Mouse (Mus musculus) forelimb bud, embryonic 11.5 days (tissue): Measurements from ENCODE around the gene Abca14.

Experiments used
- DNase-seq: peaks from one replicate; pipeline ENCODE4 v3.0.0-alpha.2; 2012; ENCODE audit warnings: low read depth, low spot score

The Abca14 gene

GRCm38 (mm10) chr7:120203789-120204188, at the start of gene Abca14:
Gene Abca14, plus strand, starts transcription at chr7:120203961.
- DNase-seq: peak; percentile 71

DNA sequence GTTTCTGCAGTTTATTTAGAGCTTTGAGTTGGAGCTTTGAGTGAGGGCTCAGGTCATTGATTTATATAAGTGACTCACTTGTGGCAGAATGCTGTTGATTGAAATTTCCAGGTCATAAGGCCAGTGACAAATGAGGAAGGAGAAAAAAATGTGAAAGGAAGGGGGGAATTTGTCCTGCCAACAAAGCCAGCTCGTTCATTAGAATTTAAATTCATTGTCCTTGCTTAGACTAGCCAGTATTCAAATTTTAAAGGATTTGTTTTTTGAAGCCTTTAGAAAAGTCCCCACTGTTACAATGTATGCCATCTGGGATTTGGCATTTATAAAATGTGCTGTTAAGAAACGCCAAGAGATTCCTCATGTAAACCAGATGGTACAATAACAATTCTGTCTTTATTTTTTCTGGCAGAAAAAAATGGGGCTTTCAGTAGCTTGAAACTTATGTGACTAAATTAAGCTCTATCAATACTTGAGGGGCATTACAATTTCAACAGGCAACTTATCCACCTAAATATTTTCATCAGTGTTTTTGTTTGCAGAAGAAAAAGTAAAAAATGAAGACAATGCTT, 46.8 kb upstream of the Abca14 start:
- peak; percentile 32 for DNase-seq

GRCm38 (mm10) chr7:120157575-120158061, 46.1 kb upstream of the Abca14 start:
- no peak for DNase-seq

GRCm38 (mm10) chr7:120158121-120158613, 45.6 kb upstream of the Abca14 start:
- DNase-seq: no peak

DNA sequence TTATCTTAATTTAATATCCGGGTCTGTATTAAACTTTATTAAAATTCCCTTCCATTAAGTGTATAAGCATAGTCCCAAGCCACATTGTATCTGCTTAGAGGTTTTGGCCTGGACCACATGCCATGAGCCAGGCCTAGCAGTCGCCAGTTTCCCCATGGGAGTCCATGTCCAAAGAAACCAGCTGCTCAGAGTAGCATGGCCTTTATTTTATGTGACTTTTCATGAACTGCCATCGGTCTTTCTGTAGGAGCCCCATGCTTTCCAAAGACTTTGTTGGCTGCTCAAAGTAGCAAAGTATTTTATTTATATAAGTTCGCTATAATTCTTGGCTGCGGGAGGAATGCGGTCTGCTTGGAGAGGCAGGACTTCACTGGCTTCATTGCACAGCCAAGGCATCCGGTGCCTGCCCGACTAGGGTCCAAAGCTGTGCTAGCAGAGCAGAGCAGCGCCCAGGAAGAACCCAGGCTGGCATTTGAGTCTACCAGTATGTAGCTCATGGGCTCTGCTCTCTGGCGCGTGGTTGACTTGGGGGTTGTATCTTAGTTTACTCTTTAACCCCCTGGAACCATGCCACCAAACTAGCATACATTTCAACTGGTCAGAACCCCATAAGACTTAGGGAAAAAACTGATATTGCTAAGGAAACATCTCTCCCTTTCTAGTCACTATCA, 40.0 kb upstream of the Abca14 start:
- DNase-seq: no peak

GRCm38 (mm10) chr7:120172188-120172700, 31.5 kb upstream of the Abca14 start:
- no peak for DNase-seq

- DNase-seq: no peak
Measured at GRCm38 (mm10) chr7:120173603-120174244, 30.0 kb upstream of the Abca14 start, which contains the start of gene Anks4b. Gene Anks4b, plus strand, starts transcription at chr7:120173858.

DNA sequence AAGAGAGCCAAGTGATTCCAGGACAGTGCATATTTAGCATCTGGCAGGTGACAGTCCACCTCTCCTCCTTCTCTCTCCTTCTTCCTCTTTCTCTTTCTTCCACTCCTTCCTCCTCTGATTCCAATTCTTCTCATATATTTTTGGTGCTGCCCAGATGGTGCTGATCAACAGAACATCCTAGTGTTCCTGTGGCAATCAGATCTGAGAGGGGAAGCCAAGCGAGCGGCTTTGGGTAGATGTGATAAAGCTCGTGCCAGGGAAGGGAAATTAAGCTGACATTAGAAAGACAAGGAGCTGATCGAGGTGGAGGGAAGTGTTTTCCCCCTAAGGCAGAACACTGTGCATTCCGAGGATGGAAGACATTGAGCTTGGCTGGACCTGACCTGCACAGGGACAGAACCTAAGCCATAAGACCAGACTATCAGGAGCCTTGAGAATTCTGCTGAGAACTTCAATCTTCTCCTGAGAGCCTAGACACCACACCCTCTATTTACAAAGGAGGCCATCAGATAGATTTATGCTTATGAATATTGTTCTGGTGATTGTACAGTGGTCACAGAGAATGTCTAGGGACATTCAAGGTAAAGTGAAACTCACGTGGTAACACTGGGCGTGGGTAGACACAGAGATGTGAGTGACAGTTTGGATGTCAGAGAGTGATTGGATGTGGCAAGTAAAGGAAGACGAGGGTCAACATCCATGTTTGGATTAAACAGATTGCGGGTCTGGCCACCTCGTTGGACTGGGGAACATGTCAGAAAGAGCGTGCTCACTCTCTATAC, 28.8 kb upstream of the Abca14 start:
- DNase-seq: no peak

GRCm38 (mm10) chr7:120177611-120178010, 26.1 kb upstream of the Abca14 start:
- DNase-seq: no peak

DNA sequence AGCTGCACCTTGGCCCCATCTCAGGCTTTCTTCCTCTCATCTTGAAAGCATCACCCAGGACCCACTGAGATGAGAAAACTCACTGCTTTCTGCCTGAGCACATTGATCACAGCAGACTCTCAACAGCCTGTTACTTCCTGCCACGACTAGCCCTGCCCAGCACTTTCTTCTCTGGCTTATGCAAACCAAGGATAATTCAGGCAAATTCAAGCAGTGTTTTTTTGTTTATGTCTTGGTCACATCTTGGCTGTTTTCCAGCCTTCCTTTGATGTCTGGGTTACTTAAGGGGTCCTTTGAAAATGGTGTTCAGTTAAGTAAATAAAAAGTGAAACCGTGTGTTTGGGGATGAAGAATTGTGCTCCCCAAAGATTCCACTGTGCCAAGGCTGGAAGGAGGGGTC, 24.8 kb upstream of the Abca14 start:
- no peak for DNase-seq

DNA sequence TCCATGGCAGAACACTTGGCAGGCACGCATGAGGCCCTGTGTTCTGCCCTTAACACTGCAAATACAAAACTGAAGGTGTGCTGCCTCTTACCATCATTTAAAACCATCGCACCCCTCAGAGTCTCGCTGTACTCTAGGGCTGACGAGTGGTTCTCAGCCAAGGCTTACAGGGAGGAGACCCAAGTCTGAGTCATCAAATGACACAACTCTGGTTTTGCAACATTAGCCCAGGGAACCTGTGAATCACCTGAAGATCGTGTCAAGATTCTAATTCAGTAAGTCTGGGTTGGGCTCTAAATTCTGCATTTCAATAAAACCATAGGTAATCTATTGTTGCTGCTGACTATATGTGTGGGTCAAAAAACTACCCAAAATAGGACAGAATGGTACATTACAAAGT, 23.2 kb upstream of the Abca14 start:
- DNase-seq: no peak

GRCm38 (mm10) chr7:120181401-120182230, 22.1 kb upstream of the Abca14 start:
- no peak for DNase-seq

DNA sequence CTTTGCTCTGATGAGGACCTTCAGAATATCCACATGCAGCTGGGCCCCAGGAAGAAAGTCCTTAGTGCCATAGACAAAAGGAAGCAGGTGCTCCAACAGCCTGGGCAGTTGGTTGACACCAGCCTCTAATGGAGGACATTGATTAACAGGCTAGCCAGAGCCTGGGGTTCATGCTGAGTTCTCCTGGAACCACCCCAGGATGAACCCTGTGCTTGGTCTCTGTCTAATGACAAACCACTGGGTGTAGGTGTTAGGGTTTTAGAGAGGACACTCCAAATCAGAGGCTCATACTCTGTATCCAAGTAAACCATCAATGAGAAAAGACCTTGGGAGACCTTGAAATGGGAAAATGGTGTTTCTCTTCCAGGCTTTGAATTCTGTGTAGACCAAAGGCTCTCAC, 20.9 kb upstream of the Abca14 start:
- DNase-seq: no peak

DNA sequence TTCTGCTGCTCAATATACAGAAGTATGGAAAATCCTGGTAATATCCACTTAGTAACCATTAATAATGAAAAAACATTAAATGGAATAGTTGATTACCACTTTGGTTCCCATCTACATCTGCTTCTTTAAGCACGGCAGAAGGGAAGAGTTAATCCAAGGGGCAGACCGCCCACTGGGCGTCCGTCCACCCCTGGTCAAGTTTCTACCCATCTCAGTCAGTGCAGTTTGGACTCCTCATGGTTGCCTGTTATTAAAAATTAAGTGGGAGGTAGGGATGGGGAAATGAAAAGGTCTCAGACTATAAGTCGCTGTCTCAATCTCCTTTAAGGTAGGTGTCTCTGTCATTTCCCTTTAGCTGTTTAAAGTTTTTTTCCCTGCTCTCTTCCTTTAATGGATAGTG, 14.8 kb upstream of the Abca14 start:
- DNase-seq: no peak

GRCm38 (mm10) chr7:120189369-120190149, 14.2 kb upstream of the Abca14 start:
- no peak for DNase-seq

GRCm38 (mm10) chr7:120190150-120190665, 13.6 kb upstream of the Abca14 start:
- no peak for DNase-seq

DNA sequence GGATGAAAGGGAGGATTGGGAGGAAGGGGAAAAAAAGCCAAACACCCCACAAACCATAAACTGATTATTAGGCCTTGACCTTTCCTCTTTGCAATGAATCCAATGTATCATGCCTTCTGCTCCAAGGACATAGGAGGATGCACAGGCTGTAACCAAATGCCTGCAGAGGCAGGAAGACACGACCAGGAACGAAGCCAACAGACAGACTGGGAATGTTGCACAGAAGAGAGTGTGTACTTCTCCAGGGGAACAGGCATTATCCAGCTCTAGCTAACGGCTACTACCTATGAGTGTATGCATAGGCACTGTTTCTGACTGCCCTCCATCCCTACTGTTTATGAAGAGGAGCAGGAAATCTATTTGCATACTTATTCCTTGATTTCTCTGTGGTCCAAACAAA, 11.6 kb upstream of the Abca14 start:
- DNase-seq: no peak

GRCm38 (mm10) chr7:120192816-120193215, 10.9 kb upstream of the Abca14 start:
- no peak for DNase-seq

DNA sequence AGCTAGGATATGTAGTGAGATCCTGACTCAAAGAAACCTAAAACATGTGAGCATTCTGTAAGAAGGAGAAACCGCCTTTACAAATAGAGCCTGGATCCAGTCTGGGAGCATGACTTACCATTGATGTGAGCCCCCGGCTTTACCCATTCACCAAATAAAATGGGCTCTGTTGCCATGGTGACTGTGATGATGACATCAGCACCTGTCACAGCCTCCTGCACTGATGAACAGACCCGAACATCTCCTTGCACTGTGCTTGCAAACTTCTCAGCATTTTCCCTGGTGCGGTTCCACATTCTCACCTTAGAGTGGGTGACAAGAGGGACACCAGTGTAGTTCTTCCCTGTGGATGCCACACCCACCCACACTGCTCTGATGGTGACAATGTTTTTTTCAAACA, 8.6 kb upstream of the Abca14 start:
- DNase-seq: no peak

GRCm38 (mm10) chr7:120201231-120201744, 2.5 kb upstream of the Abca14 start:
- peak; percentile 10 for DNase-seq
